Mouse (Mus musculus) lung, postnatal 0 days (tissue): ENCODE results near the gene Arhgef28. TPM values are rescaled to one million over a fixed set of nuclear protein-coding genes. Genes with fewer than 3 reads are reported as not detected.

Source experiments
- ATAC-seq: fragments of 200-750 bp; cut with Nextera tagmentation; 2 replicates; pipeline ENCODE4 v1.8.0; 2017; ENCODE audit warnings: moderate library complexity
- DNase-seq: peaks from one replicate; pipeline ENCODE4 v3.0.0-alpha.2; 2016; ENCODE audit warnings: low spot score
- H3K27ac ChIP-seq: fragments of 300-500 bp; sonication (generic); 2 replicates; pipeline ENCODE4 v1.5.1; 2014; ENCODE audit warnings: antibody characterized with exemption, mild to moderate bottlenecking, low read length, mixed read lengths
- H3K27me3 ChIP-seq: fragments of 300-500 bp; sonication (generic); replicated peaks from 2 replicates; pipeline ENCODE4 v1.6.1; 2014; ENCODE audit warnings: low read length, mixed read lengths; ENCODE audit not compliant: insufficient read depth
- H3K36me3 ChIP-seq: fragments of 300-500 bp; sonication (generic); 2 replicates; pipeline ENCODE4 v1.6.1; 2014; ENCODE audit warnings: low read length, mixed read lengths; ENCODE audit not compliant: insufficient read depth
- H3K4me1 ChIP-seq: fragments of 300-500 bp; sonication (generic); 2 replicates; pipeline ENCODE4 v1.6.1; 2014; ENCODE audit warnings: antibody characterized with exemption, low read depth, low read length, mixed read lengths; ENCODE audit not compliant: insufficient read depth
- H3K4me2 ChIP-seq: fragments of 300-500 bp; sonication (generic); replicated peaks from 2 replicates; pipeline ENCODE4 v1.6.1; 2014; ENCODE audit warnings: low read depth, mild to moderate bottlenecking, low read length, moderate library complexity, mixed read lengths
- H3K4me3 ChIP-seq: fragments of 300-500 bp; sonication (generic); 2 replicates; pipeline ENCODE4 v1.5.1; 2014; ENCODE audit warnings: low read depth, low read length
- H3K9ac ChIP-seq: fragments of 300-500 bp; sonication (generic); replicated peaks from 2 replicates; pipeline ENCODE4 v1.6.1; 2014; ENCODE audit warnings: low read depth, mild to moderate bottlenecking
- H3K9me3 ChIP-seq: fragments of 300-500 bp; sonication (generic); 2 replicates; pipeline ENCODE4 v1.6.1; 2016; ENCODE audit warnings: low read length, mixed read lengths
- CTCF ChIP-seq: IDR thresholded peaks from 2 replicates; pipeline ENCODE4 v1.5.1; 2016; ENCODE audit warnings: antibody characterized with exemption, mild to moderate bottlenecking
- EP300 ChIP-seq: IDR thresholded peaks from 2 replicates; pipeline ENCODE4 v1.6.1; 2016; ENCODE audit warnings: antibody characterized with exemption, mild to moderate bottlenecking, control low read depth
- WGBS: fragments of 180-500 bp; shearing (Covaris S2); extraction: QIAGEN DNeasy Blood & Tissue Kit; methylation state at CpG from one replicate; pipeline ENCODE4 v1.1.7; 2014; 5-methylcytosine and 5-hydroxymethylcytosine counted together
- polyA plus RNA-seq: library from polyadenylated mRNA; unstranded; fragments of >200 nt; fragmentation: Nextera tagmentation; extraction: Ambion mirVana; gene quantifications from 2 replicates; pipeline ENCODE4 v1.2.1, GENCODE M21; 2015

Gene Arhgef28
- polyA plus RNA-seq, 1 experiment from 2014 or later = 53.0 TPM

GRCm38 (mm10) chr13:97941909-97942680 is 264.1 kb downstream of the Arhgef28 start:
- no peaks in the 10 kb centered on the region for H3K4me1 ChIP-seq
- no peaks in the 10 kb centered on the region; the same call in 1 of the 2 replicates for H3K36me3 ChIP-seq
- no peak for TF ChIP-seq CTCF
- TF ChIP-seq EP300 = no peak
- 76% methylated on average over 13 of the region's 13 CpGs for WGBS
- ATAC-seq (no peak), DNase-seq (no peak)
- H3K4me3 ChIP-seq = no peak overlapping the region
- H3K27me3 ChIP-seq = no peaks in the 10 kb centered on the region
- no peak overlapping the region for H3K4me2 ChIP-seq
- H3K27ac ChIP-seq = no peak overlapping the region
- H3K9me3 ChIP-seq = no peaks in the 10 kb centered on the region
- no peak overlapping the region for H3K9ac ChIP-seq

GRCm38 (mm10) chr13:97941099-97941498 is 265.1 kb downstream of the Arhgef28 start:
- ATAC-seq = no peak
- Histone ChIP-seq H3K4me3 (no peak overlapping the region), H3K4me1 (no peaks in the 10 kb centered on the region), H3K27me3 (no peaks in the 10 kb centered on the region), H3K4me2 (no peak overlapping the region), H3K9me3 (no peaks in the 10 kb centered on the region), H3K27ac (no peak overlapping the region), H3K36me3 (no peaks in the 10 kb centered on the region; the same call in 1 of the 2 replicates), H3K9ac (no peak overlapping the region)
- no peak for DNase-seq
- 68% methylated on average over 6 of the region's 6 CpGs for WGBS
- TF ChIP-seq CTCF = no peak
- TF ChIP-seq EP300 = no peak

DNA sequence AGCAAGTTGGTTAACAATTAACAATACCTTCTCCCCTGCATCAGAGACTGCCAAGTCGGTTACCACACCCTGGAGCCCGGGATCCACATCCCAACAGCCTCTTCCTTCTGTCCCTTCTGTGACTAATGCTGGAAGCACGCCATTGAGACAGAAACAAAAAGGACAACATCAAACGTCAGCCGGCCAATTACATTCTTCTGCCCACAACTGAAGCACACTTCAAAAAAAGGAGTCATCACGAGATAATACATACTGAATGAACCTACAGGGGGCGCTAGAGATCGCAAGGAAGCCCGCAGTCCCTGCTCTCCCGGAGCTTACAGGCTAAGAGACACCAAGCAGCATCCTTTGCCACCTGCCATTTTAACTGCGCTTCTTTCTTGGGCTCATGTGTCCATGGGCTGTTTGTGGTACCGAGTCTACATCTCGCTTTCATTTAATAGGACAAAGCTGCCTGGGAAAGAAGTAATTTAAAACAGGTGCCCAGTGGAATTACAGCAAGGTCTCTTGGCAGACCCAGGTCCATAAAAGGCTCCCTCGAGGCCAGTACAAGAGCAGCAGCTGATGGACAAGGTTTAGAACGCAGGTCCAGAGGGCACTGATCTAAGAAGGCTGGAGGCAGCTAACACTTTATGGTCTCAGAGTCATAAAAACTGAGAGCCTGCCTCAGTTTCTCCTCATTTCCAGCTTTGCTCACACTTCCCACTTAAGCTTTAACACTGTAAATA is 266.6 kb downstream of the Arhgef28 start:
- TF ChIP-seq CTCF (peak; percentile 65), EP300 (no peak)
- Histone ChIP-seq H3K9ac (no peak overlapping the region), H3K36me3 (no peaks in the 10 kb centered on the region), H3K27me3 (no peaks in the 10 kb centered on the region), H3K4me2 (no peak overlapping the region), H3K4me1 (no peaks in the 10 kb centered on the region), H3K4me3 (no peak overlapping the region), H3K27ac (no peak overlapping the region), H3K9me3 (no peaks in the 10 kb centered on the region)
- ATAC-seq (peak; percentile 70), DNase-seq (peak; percentile 76)
- 59% methylated on average over 15 of the region's 15 CpGs for WGBS

GRCm38 (mm10) chr13:97938596-97939297 is 267.5 kb downstream of the Arhgef28 start:
- no peaks in the 10 kb centered on the region for H3K36me3 ChIP-seq
- H3K27me3 ChIP-seq = no peaks in the 10 kb centered on the region
- no peak overlapping the region for H3K4me2 ChIP-seq
- no peaks in the 10 kb centered on the region for H3K4me1 ChIP-seq
- no peak overlapping the region for H3K4me3 ChIP-seq
- H3K9ac ChIP-seq = no peak overlapping the region
- no peak for TF ChIP-seq EP300
- TF ChIP-seq CTCF = peak; percentile 93
- no peaks in the 10 kb centered on the region for H3K9me3 ChIP-seq
- ATAC-seq (peak; percentile 82), DNase-seq (peak; percentile 83)
- no peak overlapping the region for H3K27ac ChIP-seq
- WGBS = 30% methylated on average over 18 of the region's 18 CpGs

DNA sequence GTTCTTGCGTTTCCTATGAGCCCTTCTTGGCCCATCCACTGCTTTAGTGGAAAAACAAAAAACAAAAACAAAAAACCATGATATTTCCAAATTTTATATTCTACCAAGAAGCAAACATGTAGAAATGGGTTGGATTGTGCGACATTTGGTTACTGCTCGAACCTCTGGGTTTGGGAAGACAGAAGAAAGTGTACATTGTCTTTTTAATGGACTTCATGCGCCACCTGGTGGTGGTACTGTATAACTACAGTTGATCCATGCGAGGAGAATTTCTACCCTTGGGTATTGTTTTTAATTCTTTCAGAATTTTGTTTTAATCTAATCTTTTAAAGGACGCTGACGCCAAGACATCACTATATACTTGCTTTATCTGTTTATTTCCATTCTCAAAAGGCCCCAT is 268.3 kb downstream of the Arhgef28 start:
- no peaks in the 10 kb centered on the region for H3K4me1 ChIP-seq
- H3K36me3 ChIP-seq = no peaks in the 10 kb centered on the region
- H3K9ac ChIP-seq = no peak overlapping the region
- DNase-seq (peak; percentile 78), ATAC-seq (no peak)
- no peak overlapping the region for H3K4me2 ChIP-seq
- no peaks in the 10 kb centered on the region for H3K27me3 ChIP-seq
- H3K9me3 ChIP-seq = no peaks in the 10 kb centered on the region
- 15% methylated on average over 7 of the region's 7 CpGs for WGBS
- H3K27ac ChIP-seq = no peak overlapping the region
- H3K4me3 ChIP-seq = no peak overlapping the region
- peak; percentile 82 for TF ChIP-seq CTCF
- 0 out of 2 replicates have a peak, but pooled peaks have one; percentile 26 for TF ChIP-seq EP300

DNA sequence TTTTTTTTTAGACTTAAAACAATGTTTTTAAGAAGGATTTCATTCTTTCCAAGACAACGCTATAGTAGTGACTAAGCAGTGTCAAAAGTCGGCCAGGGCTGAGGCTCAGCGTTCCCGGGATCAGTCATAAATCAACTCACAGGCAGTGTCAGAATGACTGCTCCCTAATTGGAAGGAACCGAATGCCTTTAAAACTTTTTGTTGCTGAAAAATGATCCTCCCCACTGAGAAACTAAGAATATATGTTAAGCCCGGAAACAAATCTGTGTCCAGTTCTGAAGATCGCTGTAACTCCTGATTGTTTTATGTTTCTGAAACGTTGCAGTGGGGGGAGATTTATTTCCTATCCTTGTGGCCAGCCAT is 278.1 kb downstream of the Arhgef28 start:
- WGBS = 22% methylated on average over 8 of the region's 8 CpGs
- no peaks in the 10 kb centered on the region for H3K27me3 ChIP-seq
- no peaks in the 10 kb centered on the region for H3K9me3 ChIP-seq
- DNase-seq (no peak), ATAC-seq (no peak)
- H3K4me3 ChIP-seq = no peak overlapping the region
- H3K36me3 ChIP-seq = no peaks in the 10 kb centered on the region
- H3K9ac ChIP-seq = 0 out of 2 replicates have a peak overlapping the region, but pooled peaks have one; percentile 4
- peak overlapping the region; percentile 37 for H3K4me2 ChIP-seq
- no peak for TF ChIP-seq EP300
- no peak for TF ChIP-seq CTCF
- H3K4me1 ChIP-seq = no peaks in the 10 kb centered on the region
- H3K27ac ChIP-seq = no peak overlapping the region
